Mouse (Mus musculus) mesoderm, embryonic 11.5 days (tissue): ENCODE results near the gene Ppp1r12b.

ENCODE experiments used
- DNase-seq: peaks from one replicate; pipeline ENCODE4 v3.0.0-alpha.2; 2012; ENCODE audit warnings: low read depth, low spot score

The Ppp1r12b gene

GRCm38 (mm10) chr1:134940863-134941262 is 14.9 kb downstream of the Ppp1r12b start:
- DNase-seq = no peak

- no peak for DNase-seq
Observed at GRCm38 (mm10) chr1:134938233-134938632, 17.5 kb downstream of the Ppp1r12b start.

DNA sequence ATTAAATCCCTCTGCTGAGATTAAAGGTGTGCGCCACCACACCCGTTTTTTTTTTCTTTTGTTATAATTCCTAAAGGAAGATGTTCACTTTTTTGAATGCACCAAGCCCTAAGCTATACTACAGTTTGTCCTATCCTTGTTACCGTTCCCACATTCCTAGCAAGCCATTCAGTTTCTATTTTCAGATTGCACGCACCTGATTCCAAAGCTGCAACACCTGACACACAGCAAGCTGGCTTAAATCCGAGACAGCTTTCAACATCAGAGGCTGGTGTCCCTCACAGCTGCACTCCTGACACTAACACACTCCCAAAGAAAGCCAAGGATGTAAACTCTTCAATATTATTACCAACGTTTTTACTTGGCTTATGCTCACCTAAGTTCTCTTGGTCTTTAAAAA is 19.4 kb downstream of the Ppp1r12b start:
- no peak for DNase-seq

- peak; percentile 12 for DNase-seq
Observed at GRCm38 (mm10) chr1:134932431-134932830, 23.3 kb downstream of the Ppp1r12b start.

DNA sequence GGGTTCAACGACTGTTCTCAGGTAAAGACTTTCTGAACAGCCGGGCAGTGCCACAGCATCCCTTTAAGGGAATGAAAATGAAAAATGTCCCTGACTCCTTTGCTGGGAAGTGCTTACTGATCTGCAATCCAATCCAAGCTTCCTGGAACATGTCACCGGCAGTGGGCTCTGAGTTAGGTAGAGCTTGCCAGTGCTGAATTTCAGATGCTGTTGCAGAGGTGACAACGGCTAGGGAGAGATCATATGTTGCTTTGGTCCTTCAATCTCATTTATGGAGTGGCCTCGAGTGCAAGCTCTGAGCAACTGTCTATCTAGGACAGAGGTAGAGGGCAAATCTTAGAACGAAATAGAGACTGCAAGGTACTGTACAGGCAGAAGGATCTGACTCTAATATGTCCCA is 36.7 kb downstream of the Ppp1r12b start:
- no peak for DNase-seq

- DNase-seq = no peak
Observed at GRCm38 (mm10) chr1:134915421-134915820, 40.3 kb downstream of the Ppp1r12b start.

DNA sequence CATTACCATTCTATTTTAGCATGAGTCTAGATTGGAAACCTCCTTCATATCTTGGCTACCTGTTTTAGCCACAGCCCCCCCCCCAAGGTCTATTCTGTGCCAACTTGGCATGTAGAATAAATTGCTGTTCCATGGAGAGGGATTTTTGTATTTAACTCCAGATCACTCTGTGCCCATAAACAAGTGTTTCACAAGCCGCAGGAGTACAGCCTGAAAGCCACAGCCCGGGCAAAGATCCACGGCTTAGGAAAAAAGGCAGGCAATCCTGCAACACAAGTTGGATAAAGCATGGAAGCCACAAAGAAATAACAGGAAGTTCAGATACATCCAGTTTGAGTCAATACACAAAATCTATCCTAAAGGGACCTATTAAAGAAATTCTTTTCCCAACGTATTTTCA is 42.2 kb downstream of the Ppp1r12b start:
- no peak for DNase-seq

DNA sequence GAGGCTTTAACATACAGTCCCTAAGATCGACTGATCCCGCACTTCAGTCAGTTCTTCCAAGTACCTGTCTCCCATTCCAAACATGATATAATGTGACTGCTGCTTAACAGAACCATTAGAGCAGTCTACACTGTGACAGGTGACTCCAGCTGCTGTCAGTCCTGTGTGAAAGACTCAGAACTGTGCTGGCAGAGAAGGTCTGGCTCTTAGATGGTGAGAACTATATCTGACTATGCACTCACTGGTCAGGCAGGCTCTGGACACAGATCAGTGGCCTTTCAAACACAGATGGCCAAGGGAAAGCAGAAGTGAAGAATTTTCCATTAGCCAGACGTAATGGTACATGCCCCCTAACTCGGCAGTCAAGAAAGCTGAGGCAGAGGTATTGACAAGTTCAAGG is 43.9 kb downstream of the Ppp1r12b start:
- no peak for DNase-seq

DNA sequence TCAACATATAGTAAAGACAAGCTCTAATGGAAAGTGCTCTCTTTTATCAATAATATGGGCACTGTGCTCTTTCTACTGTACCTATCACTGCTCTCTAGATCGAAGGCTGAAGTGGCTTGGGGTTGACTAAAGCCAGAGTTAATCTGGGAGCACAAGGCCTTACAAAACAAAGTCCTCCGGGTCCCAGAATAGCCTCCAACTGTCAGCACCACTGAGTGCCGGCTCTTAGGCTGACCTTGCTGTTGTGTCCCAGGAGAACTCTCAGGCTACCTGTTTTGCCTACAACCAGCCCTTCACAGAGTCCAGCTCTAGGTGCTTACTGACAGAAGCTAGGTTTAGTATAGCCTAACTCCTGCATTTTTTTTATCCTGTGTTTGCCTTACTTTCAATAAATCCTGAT is 45.7 kb downstream of the Ppp1r12b start:
- no peak for DNase-seq

- no peak for DNase-seq
Observed at GRCm38 (mm10) chr1:134909442-134909841, 46.3 kb downstream of the Ppp1r12b start.

- no peak for DNase-seq
Observed at GRCm38 (mm10) chr1:134902051-134902619, 53.6 kb downstream of the Ppp1r12b start.

- no peak for DNase-seq
Observed at GRCm38 (mm10) chr1:134896008-134896407, 59.7 kb downstream of the Ppp1r12b start.

- no peak for DNase-seq
Observed at GRCm38 (mm10) chr1:134894803-134895202, 60.9 kb downstream of the Ppp1r12b start.

DNA sequence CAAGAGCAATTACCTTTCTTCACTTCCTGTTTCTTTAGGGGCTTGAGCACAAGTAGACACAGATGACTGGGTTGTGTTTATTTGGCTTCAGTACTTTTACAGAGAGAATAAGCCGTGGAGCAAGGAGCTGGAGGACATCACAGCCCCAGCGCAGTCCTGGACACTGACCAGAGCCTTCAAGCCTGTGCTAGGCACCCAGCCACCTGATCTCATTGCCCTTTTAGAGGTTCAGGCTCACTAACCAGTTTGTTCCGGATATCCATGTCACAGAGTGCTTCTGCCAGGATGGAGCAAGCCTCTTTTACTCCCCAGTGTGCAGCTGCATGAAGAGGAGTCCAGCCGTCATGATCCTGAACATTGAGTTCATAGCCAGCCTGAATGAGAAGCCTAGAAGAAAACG is 63.8 kb downstream of the Ppp1r12b start:
- no peak for DNase-seq

GRCm38 (mm10) chr1:134889629-134890028 is 66.1 kb downstream of the Ppp1r12b start:
- DNase-seq = no peak

DNA sequence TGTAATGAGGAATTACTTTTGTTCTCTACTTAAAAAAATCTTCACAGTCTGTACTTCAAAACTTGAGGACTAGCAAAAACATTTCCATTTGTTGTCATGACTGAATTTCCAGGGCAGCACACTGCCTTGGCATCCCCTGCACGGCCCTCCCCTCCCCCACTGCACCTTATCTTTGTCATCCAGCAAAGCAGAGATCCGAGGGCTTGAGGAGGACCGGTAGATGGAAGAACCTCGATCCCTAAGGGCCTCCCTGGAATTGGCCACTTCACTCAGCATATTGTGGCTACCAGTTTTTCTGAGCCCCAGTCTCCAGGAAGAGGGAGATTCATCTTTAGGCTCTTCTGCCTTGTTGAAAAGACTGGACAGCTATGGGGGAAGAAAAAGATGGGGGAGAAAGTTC is 79.9 kb downstream of the Ppp1r12b start:
- no peak for DNase-seq

DNA sequence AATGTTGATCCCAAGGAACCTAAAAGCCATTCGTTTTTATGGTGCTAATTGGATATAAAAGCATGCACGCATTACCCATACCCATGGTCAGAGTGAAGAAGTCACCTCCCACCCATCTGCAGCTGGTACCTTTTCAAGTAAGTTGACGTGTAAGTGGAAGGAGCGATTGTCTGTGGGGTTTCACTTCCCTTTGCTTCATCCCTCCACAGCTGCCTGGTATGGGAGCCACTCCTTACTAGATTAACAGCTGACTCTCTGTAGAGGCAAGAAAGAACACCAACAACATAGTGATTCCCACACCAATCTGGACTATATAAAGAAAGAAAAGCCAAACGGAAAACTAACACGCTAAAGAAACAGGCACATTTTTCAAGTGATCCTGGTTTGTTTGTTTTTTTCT is 83.1 kb downstream of the Ppp1r12b start:
- no peak for DNase-seq

GRCm38 (mm10) chr1:134866426-134866825 is 89.3 kb downstream of the Ppp1r12b start:
- DNase-seq = no peak

GRCm38 (mm10) chr1:134865552-134865951 is 90.2 kb downstream of the Ppp1r12b start:
- DNase-seq = no peak

DNA sequence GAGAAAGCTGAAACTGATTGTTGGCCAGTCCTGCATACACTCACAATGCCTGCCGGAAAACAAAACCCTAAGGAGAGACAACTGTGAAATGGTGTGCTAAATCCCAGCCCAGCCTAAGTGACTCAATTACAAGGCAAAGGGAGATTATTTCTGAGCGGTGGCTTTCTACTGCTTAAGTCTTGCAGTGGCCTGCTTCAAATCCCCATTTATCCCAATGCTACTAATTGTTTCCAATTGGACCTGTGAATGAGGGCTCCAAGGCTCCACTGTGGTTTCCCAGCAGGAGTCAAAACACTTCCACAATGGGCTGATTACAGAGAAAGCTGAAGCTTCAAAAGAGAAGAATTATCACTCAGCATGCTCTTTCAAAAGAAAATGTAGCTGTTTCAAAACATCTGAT is 95.2 kb downstream of the Ppp1r12b start:
- DNase-seq = no peak

- DNase-seq = peak; percentile 34
Observed at GRCm38 (mm10) chr1:134858344-134859053, 97.2 kb downstream of the Ppp1r12b start.

- peak; percentile 74 for DNase-seq
Observed at GRCm38 (mm10) chr1:134854325-134854982, 101.3 kb downstream of the Ppp1r12b start.

- DNase-seq = no peak
Observed at GRCm38 (mm10) chr1:134852797-134853196, 102.9 kb downstream of the Ppp1r12b start.
